Mouse (Mus musculus): ENCODE measurements around the gene Astn2.

DNA sequence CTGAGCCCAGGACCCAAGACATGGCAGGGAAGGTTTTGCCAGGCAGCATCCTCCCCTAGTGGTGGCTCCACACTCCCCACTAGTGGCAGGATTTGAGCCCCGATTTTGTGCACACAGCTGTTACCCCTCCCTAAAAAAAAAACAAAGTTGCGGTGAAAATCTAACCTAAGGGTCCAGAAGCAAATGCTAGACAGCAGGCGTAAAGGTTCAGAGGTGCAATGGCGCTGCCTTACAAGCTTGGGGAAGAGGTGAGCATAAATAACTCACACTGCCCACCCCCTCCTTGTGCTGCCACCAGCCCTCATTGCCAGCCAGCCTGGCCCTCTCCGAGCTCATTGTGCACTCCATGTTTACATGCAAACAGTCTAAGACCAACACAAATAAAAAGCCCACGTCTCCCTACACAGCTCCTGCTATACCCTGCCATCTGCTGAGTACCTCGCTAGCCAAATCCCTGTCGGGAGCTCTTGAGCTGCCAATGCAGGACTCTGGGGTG, 3.2 kb downstream of the Astn2 start:
- TF ChIP-seq POLR2A (IDR thresholded peaks at IDR 0.05; ENCODE audit: insufficient read length, low read depth): no peak
- TF ChIP-seq SRF (IDR thresholded peaks at IDR 0.05; ENCODE audit: control insufficient read depth, insufficient read length, low read depth): no peak
- no peak for TF ChIP-seq TCF12 (IDR thresholded peaks at IDR 0.05; ENCODE audit: insufficient read depth, poor library complexity, severe bottlenecking)
- TF ChIP-seq E2F4 (IDR thresholded peaks at IDR 0.05; ENCODE audit: insufficient read depth): no peak
- no peak for TF ChIP-seq POLR2AphosphoS2 (IDR thresholded peaks at IDR 0.05; ENCODE audit: insufficient read length, low read depth)
- no peak for TF ChIP-seq REST (IDR thresholded peaks at IDR 0.05; ENCODE audit: insufficient read depth, insufficient read length)
- TF ChIP-seq MYOG (IDR thresholded peaks at IDR 0.05; ENCODE audit: control insufficient read depth in 1 of 3, insufficient read depth in 1 of 3, insufficient read length in 2 of 3, low read depth in 2 of 3): no peak
- no peak for TF ChIP-seq CEBPB (IDR thresholded peaks at IDR 0.05; ENCODE audit: insufficient read depth, poor library complexity, severe bottlenecking)

All from myocyte (in vitro differentiated cells).